Mouse (Mus musculus) ES-E14 (cell line): ENCODE results near the gene Erich6.

ENCODE experiments used
- HCFC1 ChIP-seq: IDR thresholded peaks from 2 replicates; pipeline ENCODE4 v1.6.1; 2012; ENCODE audit warnings: low read length, inconsistent platforms, borderline replicate concordance; ENCODE audit not compliant: insufficient read depth
- MAFK ChIP-seq: IDR thresholded peaks from 2 replicates; pipeline ENCODE4 v1.6.1; 2014; ENCODE audit warnings: mild to moderate bottlenecking, low read depth, low read length, inconsistent platforms; ENCODE audit not compliant: insufficient read depth
- ZNF384 ChIP-seq: IDR thresholded peaks from 2 replicates; pipeline ENCODE4 v1.6.1; 2012; ENCODE audit warnings: low read depth, low read length, inconsistent platforms

DNA sequence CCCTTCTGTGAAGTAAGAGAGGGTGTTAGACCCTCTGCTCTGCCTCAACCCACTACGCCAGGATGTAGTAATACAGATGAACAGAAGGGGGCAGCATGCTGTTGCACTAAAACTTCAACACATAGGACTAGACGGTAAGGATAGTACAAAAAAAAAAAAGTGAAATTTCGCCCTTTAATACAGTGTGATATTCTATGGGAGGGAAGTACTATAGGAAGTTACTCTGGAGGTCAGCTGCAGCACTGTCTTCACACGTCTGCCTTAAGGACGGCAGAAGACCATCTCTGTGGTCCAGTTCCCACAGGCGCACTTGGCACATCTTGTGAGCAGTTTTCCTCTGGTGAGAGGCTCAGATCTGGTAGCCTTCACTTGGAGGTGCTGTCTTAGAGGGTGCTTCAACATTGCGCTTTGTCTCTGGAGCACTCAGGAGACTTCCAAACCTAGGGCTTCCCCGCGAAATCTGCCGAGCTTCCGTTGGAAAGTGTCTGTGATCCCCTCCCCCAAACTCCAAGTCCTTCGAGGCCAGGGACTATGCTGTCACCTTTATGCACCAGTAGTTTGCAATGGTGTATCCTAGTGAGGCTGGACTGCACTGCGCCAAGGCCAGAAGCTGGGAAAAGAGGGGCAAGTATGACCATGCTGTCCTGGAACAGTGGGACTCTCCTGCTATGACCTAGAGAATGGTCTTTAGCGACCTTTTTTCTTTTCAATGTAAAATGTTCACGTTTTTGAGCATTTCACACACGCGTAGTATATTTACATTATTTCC is 18.5 kb upstream of the Erich6 start:
- TF ChIP-seq ZNF384 (peak; percentile 63; the same call in 1 of the 2 replicates), MAFK (no peak), HCFC1 (no peak)
